Mouse (Mus musculus) olfactory bulb, adult 2 months (tissue): ENCODE measurements around the gene Gm6904. TPM values are rescaled to one million over a fixed set of nuclear protein-coding genes. Genes with fewer than 3 reads are reported as not detected.

Experiments
- H3K27ac ChIP-seq: fragments of 200-500 bp; 2 replicates; pipeline ENCODE4 v1.5.1; 2012; ENCODE audit warnings: low read depth, low read length; ENCODE audit not compliant: insufficient read depth
- H3K4me1 ChIP-seq: fragments of 200-500 bp; 2 replicates; pipeline ENCODE4 v1.6.1; 2012; ENCODE audit warnings: low read length; ENCODE audit not compliant: control insufficient read depth, insufficient read depth
- H3K4me3 ChIP-seq: fragments of 200-500 bp; 2 replicates; pipeline ENCODE4 v1.5.1; 2012; ENCODE audit warnings: mild to moderate bottlenecking, low read depth, low read length, moderate library complexity; ENCODE audit not compliant: insufficient read depth
- CTCF ChIP-seq: fragments of 200-500 bp; IDR thresholded peaks from 2 replicates; pipeline ENCODE4 v1.5.1; 2012; ENCODE audit warnings: low read depth, mild to moderate bottlenecking, low read length, moderate library complexity; ENCODE audit not compliant: insufficient read depth
- POLR2A ChIP-seq: fragments of 200-500 bp; IDR thresholded peaks from 2 replicates; pipeline ENCODE4 v1.6.1; 2012; ENCODE audit warnings: mild to moderate bottlenecking, low read depth, low read length, moderate library complexity; ENCODE audit not compliant: insufficient read depth
- WGBS: fragments of 180-500 bp; shearing (Covaris S2); methylation state at CpG from one replicate; pipeline ENCODE4 v1.1.7; 2018; 5-methylcytosine and 5-hydroxymethylcytosine counted together
- polyA plus RNA-seq: library from polyadenylated mRNA; stranded (reverse); fragments of >200 nt; gene quantifications from 2 replicates; pipeline ENCODE4 v1.2.4, GENCODE M21; 2012; ENCODE audit warnings: low replicate concordance; ENCODE audit not compliant: missing spikeins, insufficient read depth, insufficient read length

Gm6904 gene
- polyA plus RNA-seq, 1 experiment, result not detected

DNA sequence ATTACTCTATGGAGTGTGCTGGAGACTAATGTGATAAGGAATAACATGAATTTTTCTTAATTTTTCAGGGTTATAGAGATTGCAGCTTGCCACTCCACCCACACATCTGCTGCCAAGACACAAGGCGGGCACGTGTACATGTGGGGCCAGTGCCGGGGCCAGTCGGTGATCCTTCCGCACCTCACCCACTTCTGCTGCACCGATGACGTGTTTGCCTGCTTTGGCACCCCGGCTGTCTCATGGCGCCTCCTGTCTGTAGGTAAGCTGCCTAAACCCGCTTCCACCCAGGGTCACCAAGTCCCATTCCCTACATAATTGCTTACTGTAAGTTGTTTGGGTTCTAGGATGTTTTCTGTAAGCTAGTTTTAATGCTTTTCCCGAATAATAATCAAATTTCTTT lies 33.8 kb downstream of the Gm6904 start:
- WGBS, result 98% methylated on average over 11 of the region's 11 CpGs
- TF ChIP-seq POLR2A (no peak), CTCF (no peak)
- H3K27ac ChIP-seq, result no peak overlapping the region
- no peak overlapping the region for H3K4me3 ChIP-seq
- H3K4me1 ChIP-seq, result no peaks in the 10 kb centered on the region

DNA sequence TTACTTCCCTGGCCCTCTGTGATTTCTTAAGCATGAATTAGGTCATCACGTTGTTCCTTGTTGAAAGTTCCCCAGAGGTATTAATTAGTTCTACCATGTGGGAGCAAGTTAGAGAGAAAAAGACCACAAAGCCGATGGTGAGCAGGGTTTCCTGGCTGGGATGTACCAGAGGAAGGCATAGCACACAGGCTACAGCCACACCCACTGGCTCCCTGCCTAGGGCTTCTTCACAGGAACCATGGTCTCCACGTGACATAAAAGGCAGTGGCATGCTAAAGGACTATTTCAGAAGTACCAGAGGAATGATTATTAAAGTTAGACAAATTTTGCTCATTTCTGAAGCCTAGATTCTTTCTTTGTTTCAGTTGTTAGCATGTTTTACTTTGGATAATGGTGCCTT lies 40.8 kb downstream of the Gm6904 start:
- TF ChIP-seq CTCF, result no peak
- TF ChIP-seq POLR2A, result no peak
- 34% methylated on average over 3 of the region's 3 CpGs for WGBS

DNA sequence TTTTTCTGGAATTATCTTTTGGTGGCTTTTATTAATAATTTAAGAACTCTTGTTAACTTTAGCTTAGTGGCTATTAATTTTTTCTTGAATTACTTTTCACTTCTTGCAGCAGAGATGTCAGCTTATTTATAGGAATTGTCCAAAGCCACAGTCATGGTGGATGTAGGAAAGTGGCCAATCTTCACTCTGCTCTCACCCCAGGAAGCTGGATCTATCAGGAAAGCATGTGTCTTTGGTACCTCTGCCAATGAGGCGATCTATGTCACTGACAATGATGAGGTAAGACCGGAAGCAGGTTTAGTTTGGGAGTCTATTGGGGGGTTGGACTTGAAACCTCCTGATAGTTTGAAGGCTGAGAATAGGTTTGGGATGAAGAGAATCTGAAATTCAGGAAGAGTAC lies 50.2 kb downstream of the Gm6904 start:
- Histone ChIP-seq H3K4me3 (no peak overlapping the region), H3K4me1 (peaks cover 7% of the 10 kb centered on the region), H3K27ac (no peak overlapping the region)
- no peak for TF ChIP-seq CTCF
- TF ChIP-seq POLR2A, result no peak
- WGBS, result 96% methylated on average over 2 of the region's 2 CpGs

More for the DNA sequence above, 40.8 kb downstream of the Gm6904 start:
- H3K4me1 ChIP-seq, result no peaks in the 10 kb centered on the region
- no peak overlapping the region for H3K27ac ChIP-seq
- H3K4me3 ChIP-seq, result no peak overlapping the region

DNA sequence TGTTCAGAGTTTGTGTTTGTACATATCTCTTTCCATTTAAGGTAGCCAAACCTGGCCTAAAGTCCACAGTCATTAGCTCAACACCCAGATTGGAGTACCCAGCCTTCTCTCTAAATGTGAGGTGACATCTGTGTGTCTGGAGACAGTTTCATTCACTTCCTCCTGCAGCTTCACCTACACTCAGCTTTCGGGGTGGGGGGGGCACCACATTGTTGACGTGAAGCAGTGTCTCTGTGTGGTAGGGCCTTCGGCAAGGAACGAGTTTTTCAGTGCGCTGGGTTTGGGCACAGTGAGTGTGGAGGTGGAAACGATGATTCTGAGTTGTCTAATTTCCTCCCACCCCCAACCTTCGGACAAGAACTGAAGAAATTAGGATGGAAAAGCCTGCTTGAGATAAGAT lies 51.0 kb downstream of the Gm6904 start:
- TF ChIP-seq CTCF, result no peak
- no peak for TF ChIP-seq POLR2A
- peaks cover 7% of the 10 kb centered on the region for H3K4me1 ChIP-seq
- no peak overlapping the region for H3K27ac ChIP-seq
- 54% methylated on average over 7 of the region's 7 CpGs for WGBS
- H3K4me3 ChIP-seq, result no peak overlapping the region

DNA sequence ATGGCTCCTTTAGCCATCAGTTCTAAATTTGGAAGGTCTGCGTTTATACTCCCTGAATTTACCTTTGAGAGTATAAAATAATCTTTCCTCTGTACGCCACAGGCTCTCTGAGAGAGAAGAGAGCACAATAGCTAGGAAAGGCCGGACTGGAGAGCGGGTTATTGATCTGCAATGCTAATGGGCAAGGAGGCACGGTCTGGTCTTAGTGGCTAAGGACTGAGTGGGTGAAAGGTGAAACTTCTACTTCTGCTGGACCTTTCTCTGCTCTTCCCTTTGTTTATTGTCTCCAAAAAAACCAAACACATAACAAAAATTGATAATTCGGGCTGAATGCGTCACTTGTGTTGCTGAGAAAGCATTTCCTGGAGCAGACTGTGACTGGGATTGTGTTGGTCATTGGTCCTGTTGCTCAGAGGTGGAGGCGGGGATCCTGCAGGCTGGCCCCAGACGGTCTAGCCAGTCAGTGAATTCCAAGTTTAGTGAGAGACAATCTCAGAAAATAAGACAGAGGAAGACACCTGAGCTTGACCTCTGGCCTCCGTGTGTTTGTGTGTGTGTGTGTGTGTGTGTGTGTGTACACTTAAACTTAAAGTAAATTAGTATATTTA lies 53.9 kb downstream of the Gm6904 start:
- no peak overlapping the region for H3K27ac ChIP-seq
- H3K4me1 ChIP-seq, result peaks cover 7% of the 10 kb centered on the region
- no peak overlapping the region for H3K4me3 ChIP-seq
- no peak for TF ChIP-seq POLR2A
- no peak for TF ChIP-seq CTCF
- WGBS, result 71% methylated on average over 10 of the region's 10 CpGs

DNA sequence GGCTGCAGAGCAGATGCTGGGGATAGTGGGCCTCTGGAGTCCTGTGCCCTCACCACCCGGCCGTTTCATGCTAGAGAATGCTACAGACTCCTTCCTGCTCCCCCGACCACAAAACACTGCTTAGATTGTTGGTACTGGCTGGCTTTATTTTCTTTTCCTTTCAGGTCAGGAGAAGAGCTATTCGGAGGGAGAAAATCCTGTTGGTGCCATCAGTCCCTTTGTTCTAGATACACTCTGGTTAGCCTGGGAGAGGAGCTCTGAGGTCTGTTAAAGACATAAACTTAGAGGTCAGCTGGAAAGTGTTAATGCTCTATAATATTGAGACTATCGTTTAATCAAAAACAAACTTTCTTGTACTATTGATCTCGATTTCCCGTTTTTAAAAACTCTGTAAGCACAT lies 54.6 kb downstream of the Gm6904 start:
- 50% methylated on average over 7 of the region's 7 CpGs for WGBS
- Histone ChIP-seq H3K4me1 (peaks cover 7% of the 10 kb centered on the region), H3K4me3 (no peak overlapping the region), H3K27ac (no peak overlapping the region)
- TF ChIP-seq CTCF, result no peak
- no peak for TF ChIP-seq POLR2A

DNA sequence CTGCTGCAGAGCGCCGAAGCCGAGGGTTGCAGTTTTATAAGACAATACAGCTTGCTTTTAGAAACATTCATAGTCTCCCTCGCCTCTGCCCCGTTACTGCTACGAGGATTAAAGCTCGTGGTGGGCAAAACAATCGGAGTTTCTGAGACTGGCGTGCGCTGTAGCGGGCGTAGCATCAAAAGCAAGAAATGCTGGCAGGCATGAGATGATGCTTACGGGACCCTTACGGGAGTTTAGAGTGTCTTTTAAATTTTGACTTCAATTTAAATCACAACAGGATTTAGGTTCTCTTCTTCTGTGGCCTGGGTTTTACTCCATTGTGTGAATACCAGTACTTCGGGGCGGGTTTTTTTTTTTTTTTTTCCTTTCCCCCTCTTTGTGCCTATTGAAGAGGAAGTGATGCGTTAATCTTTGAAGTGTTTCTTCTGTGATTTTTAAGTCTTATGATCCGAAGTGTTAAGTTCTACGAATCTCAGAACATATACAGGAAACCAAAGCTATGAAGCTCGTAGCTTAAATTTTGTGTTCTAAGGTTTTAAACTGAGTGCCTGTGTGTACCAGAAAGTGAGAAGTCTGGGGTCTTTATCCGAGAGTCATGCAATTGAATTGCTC lies 58.3 kb downstream of the Gm6904 start:
- under 1% methylated on average over 21 of the region's 21 CpGs for WGBS

DNA sequence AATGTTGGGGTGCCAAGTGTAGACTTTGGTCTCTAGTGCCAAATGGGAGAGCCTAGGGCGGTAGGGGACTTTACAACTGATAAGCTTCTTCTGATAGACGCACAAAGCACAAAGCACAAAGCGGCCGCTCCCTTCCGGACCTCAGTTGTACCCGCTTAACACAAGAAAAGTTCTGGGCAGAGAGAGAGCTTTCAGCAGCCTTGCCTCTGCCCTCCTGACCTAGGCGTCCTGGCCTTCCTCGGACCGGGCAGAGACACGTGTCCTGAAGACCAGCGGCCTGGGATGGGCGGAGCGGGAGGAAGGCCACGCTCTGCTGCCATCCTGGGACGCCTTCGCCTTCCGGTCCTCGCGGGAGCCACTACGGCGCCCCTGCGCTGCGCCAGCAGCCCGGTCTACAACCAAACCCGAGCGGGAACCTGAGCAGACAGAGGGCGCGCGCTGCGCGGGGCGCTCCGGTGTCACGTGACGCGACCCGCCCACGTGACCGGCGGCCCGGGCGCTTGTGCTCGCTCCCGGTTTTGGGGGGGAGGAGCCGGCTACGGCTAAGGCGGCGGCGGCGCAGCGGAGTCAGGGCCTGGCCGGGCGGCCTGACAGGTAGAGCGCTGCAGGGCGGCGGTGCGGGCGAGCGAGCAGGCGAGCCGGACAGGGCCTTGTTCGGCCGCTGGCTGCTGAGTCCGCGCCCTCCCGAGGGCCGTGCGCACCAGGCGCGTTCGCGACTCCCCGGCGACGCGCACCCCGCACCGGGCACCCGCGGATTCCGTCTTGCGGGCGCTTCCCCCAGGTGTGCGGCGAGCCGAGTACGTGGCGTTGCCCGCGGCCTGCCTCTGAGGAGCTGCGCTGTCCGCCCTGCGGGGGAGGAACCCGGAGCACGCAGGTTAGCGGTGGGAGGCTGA lies 59.1 kb downstream of the Gm6904 start, which contains the start of gene Rcbtb1:
Gene Rcbtb1, plus strand, starts transcription at position 499 of the 893 bp plus-strand sequence.
- peak; percentile 33 for TF ChIP-seq CTCF
- peak; percentile 94 for TF ChIP-seq POLR2A
- peak within 1 kb of the TSS; percentile 97 for H3K27ac ChIP-seq
- under 1% methylated on average over 96 of the region's 96 CpGs for WGBS
- peaks cover 3% of the 10 kb centered on the region; the same call in 1 of the 2 replicates for H3K4me1 ChIP-seq
- H3K4me3 ChIP-seq, result peak within 1 kb of the TSS; percentile 96

More for the DNA sequence above, 58.3 kb downstream of the Gm6904 start:
- H3K4me3 ChIP-seq, result peak overlapping the region; percentile 96
- H3K27ac ChIP-seq, result peak overlapping the region; percentile 97
- TF ChIP-seq POLR2A (no peak), CTCF (no peak)
- peaks cover 3% of the 10 kb centered on the region; the same call in 1 of the 2 replicates for H3K4me1 ChIP-seq

Other genes with a start within 250 kb of the Gm6904 start
- not detected in 2 replicates for gene 1700129C05Rik, start 117.3 kb downstream of the Gm6904 start, polyA plus RNA-seq
- gene Gm5142, start 81.5 kb downstream of the Gm6904 start, polyA plus RNA-seq, result not detected in 2 replicates
- gene Rcbtb1, start 59.0 kb downstream of the Gm6904 start, polyA plus RNA-seq, result not detected in 2 replicates
- not detected in 2 replicates for gene Phf11a, start 37.3 kb upstream of the Gm6904 start, polyA plus RNA-seq
- gene Phf11b, start 81.1 kb upstream of the Gm6904 start, polyA plus RNA-seq, result not detected in 2 replicates
- not detected in 2 replicates for gene Phf11d, start 105.3 kb upstream of the Gm6904 start, polyA plus RNA-seq
- not detected in 2 replicates for gene Phf11c, start 135.2 kb upstream of the Gm6904 start, polyA plus RNA-seq
- not detected in 2 replicates for gene Setdb2, start 180.7 kb upstream of the Gm6904 start, polyA plus RNA-seq
- not detected in 2 replicates for gene Cab39l, start 180.8 kb upstream of the Gm6904 start, polyA plus RNA-seq